Mouse (Mus musculus) ovary, adult 18-20 months (tissue): ENCODE results near the gene Hpca.

Experiments used
- DNase-seq: peaks from one replicate; pipeline ENCODE4 v3.0.0; 2022; ENCODE audit warnings: low spot score, mixed read lengths

Gene Hpca

DNA sequence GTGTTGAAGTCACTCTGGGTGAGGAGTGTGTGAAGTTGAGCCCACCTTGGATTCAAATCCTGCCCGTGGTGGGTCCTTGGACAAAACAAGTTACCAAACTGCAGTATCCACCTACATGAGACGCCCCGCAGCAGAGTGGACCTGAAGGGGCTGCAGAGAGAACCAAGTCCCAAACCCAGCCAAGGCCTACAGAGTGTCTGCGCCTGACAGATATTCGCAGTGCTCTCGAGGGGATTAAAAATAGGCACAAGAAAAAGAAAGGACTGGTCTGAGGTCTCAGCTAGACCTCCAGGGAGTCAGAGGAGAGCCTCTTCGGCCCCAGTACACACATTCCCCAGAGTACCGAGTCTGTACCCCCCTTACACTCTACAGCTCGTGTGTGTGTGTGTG lies 14.3 kb upstream of the Hpca start:
- no peak for DNase-seq

DNA sequence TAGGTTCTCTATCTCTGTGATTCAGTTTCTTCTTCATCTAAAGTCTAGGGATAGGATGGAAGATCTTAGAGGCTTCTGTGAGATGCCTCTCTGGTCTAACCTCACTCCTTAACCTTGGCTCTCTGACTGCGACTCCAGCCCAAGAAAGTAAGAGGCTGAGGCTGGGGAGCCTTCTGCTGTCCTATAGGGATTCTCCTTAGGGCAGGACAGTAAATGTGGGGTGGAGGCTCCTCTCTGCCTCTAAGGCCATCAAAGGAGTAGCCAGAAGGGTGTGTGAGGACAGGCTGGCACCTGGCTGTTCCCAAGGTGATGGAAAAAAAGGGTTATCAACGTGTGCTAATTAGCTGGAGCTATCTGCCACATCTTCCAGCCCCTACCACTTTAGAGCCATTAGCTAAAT lies 13.8 kb upstream of the Hpca start:
- no peak for DNase-seq

DNA sequence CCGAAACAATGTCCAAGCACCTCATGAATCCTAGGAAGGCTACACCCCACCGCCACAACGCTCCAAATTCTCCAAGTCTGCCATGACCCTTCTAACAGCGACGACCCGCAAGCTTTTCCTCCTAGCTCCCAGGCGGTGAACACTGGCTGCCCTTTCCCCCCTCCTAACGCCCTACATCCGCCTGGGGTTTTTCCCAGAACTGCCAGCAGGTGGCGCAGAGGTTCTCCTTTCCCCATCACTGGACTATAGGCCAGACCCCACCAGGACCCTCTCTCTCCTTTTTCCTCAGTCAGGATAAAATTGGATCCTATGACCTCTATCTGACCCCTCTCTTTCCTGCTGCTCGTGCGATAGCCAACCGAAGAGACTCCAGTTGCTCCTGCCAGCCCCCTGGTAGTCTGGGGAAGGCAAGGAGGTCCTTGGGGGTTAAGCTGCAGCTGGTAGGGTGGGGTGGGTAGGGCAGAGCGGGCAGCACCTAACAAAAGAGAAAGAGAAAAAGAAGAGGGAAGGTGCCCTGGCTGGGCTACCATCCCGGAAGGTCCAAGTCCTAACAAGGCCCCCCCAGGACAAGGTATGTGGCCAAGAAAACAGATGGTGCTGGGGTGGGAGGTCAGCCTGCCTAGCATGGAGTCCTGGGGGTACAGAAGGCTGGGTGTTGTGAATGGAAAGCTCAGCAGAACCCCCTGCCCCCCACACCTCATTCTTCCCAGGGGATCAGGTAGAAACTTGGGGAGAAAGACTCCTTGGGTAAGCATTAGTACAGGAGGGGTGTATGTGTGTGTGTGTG lies 13.2 kb upstream of the Hpca start:
- DNase-seq: no peak

DNA sequence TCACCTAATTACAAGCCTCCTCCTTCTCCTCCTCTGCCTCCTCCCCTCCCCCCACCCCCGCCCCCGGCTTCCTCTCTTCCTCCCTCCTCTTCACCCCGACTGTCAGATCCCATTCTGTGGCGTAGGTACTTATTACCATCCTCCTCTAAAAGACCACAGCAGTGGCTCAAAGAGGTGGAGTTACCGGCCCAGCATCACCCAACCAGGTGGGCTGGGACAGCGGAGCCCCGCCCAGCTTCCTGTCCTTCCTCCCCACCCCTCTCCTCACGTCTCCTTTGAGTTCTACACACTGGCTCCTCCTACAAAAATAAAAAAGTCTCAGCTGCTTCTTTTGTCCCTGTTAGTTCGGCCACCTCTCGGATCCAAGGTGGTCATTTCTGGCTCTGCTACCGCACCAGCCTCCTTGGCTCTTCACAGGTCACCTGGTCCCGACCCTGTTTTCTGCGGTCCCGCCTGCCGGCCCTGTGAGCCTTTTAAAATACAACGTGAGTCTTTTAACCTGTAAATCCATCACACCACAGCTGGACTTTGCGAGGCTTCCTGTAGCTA lies 9.0 kb upstream of the Hpca start:
- DNase-seq: no peak

DNA sequence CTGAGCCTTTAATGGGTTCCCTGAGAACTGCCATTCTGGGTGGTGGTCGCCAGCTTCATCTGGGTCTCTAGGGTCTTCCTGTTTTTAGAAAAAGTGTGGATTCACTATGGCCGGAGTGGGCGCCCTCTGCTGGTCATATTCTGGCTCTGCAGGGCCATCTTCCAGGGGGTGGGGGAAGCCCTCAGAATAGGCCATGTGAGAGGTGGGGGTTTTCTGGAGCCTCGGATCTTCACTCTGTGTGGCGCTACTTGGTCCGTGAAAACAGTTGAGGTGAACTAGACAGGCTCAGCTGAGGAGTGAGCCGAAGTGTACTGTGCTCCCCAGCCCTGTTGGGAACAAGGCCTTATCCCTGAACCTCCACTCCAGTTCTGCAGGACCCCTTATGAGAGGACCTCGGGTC lies 8.3 kb upstream of the Hpca start:
- no peak for DNase-seq

DNA sequence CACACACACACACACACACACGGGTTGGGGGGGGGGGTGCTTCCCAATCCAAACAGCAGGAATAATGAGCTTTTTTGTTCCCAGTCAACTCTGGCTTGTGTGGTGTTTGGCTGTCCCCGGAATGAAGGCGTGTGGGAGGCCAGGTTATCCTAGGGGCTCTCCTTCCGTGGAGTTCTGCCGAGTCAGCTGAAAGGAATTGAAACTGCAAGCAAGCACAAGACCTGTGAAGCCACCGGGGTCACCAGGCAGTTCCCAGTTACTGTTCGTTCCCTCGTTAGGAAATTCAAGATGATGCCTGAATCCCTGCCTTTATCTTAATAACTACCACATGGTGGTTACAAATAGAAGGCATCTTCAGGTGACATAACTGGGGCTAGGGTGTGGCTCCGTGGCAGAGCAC lies 7.6 kb upstream of the Hpca start:
- DNase-seq: no peak

DNA sequence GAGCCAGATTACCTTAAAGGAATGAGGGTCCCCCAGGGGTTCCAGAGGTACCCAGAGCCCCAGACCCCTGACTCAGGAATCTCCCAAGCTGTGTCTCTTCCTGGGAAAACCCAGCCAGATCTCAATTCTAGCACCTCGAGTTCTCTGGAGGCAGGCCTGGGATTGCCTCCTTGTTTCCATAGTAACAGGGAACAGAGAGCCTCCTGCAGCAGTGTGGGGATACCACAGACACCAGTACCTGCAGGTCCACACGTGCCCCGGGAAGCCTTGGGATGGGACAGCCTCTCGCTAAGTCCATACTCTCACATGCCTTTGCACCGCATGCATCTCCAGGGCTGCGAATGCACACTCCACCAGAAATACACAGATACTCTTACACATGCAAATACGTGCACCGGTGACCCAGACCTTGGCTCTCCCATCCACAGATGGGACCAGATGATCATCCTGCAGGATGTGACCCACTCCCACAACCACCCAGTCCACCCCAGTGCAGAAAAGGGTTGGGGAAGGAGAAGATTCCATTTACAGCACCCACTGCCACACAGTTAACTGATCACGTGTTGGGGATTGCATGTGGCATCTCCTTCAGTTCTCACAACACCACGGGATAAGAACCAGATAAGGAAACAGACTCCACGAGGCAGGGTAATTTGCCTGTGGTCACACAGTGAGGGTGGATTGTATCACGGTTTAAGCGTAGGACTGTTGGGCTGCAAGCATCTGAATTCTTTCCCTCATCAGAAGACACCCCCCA lies 6.9 kb upstream of the Hpca start:
- DNase-seq: no peak

DNA sequence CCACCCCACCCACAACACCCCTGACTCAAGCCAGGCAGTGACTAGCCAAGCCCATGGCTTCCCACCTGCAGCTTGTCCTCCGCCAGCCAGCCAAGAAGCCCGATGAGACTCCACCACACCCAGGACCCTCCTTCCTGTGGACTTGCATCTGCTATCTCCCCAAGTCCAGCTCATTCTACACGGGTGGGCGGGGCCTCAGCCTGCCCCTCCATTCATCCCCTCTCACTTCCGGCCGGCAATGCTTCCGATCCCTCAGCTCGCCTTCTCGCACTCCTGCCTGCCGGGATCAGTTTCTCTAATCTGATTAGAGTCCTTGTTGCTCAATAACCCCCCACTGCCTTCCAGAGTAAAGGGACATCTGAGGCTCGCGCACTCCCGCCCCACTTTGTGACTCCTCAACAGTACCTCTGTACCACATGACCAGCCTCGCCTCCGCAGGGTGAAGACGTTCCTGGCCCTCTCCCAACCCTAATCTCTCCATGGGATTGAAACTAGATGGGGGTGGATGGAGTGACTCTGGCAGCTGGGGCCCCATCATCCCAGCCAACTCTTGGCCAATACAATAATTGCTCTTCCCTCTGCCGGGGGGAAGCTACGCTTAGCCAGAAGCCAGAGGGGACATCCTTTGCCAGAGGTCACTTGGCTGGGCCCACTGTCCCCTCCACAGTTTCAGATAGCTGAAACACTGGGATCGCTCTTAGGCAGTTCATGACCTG lies 4.1 kb upstream of the Hpca start:
- DNase-seq: no peak

DNA sequence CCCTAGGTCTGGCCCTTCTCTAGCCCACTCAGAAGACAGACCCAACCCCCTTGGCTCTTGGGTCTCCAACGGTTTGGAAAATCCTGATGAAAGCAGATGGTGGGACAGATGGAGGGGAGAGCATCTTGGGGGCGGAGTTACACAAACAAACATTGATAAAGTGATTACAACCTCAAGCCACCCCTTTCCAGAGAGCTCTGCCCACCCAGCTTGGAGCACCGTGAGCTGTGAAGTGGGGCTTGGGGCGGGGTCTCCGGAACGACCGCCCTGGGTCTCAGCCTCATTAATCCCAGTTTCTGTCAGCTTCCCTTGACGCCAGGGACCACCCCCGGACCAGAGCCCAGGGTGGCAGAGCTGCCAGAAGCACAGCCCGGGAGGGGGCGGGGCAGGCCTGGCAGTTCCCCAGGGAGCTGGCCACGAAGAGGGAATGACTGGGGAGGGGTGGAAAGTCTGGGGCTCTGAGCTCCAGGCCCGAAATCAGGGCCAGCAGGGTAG lies 2.9 kb upstream of the Hpca start:
- no peak for DNase-seq

DNA sequence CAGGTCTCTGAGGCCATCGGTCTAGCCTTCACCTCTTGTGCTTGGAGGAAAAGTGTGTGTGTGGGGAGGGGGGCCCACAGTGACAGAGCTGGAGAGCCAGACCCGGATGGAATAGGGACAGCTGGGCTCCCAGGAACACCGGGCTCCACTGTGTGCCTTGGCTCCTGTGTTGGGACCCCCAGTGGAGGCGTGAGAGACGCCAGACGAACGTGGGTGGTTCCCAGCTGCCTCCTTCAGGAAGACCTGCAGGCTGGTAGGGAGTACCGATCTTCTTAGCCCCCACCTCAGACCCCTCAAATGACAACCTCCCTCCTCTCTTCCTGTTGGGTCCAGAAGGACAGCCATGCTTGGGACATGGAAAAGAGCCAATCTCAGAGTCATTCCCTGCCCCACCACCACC lies 883 bp upstream of the Hpca start:
- no peak for DNase-seq

DNA sequence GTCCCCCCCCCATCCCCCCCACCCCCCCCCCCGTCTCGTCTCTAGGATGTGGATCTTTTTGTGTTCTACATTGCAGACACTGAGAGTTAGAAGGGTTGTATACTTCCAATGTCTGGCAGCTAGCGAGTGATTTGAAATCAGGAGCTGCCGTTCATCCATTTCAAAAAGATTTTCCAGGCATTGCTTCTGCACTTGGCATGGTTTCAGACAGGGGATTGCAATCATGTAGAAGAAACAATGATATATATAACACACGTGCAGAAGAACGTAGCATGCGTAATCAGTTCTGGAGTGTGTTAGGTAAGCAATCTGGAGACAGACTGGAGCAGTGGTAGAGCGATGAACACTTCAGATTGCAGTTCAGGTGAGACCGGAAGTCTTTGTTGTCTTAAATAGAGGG lies 271 bp upstream of the Hpca start:
- no peak for DNase-seq

DNA sequence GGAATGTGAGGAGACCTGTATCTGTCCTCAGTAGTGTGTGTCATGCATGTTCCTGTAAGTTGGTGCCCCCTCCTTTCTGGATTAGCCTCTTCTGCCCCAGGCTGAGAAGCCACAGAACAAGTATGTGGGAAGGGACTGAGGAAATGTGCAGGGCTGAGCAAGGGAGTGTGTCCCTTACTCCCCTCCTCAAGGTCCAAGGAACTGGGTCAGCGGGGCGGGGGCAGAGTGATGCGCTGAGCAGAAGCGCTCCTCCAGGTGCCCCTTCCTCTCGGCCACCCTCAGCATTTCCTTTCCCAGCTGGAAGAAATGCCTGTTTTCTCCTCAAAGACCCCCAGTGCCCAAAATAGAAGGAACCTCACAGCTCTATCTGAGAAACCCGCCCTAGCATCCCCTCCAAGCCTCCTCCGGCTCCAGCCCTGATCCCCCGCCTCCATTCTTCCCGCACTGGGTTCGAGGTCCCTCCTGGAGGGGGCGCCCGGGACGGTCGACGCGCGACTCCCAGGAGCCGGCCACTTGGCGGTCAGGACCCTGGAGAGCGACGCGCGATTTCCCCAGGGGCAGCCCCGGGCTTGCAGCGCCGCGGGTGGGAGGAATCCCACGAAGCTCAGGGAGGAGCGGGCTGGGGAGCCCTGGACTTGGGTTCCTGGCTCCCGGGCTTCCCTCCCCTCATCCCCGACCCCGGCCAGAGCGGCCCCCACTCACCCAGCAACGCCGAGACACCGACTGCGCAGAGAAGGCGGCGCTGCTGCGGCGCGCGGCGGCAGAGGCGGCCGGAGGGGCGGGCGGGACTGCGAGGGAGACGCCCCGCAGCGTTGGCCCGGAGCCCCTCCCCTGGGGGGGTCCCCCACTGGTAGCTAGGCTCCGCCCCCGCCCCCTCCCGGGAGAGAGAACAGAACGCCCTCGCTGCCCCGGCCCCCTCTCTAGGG lies 1.1 kb downstream of the Hpca start:
- peak; percentile 44 for DNase-seq

DNA sequence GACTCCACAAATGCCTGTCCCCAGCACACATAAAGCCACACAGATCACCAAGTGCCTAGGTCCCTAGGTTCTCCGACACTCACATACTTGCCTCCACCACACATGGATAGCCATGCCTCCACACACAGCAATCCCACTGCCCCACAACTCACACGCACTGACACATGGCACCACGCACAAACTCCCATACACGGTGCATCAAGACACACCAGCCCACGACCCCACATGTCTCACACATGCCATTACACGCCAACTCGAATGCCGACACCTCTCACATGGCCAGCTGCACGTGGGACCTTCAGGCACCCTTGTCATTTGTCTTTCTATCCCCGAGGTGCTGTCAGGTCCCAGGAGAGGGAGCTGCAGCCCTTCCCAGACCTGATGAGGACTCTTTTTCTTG lies 2.1 kb downstream of the Hpca start:
- DNase-seq: no peak

DNA sequence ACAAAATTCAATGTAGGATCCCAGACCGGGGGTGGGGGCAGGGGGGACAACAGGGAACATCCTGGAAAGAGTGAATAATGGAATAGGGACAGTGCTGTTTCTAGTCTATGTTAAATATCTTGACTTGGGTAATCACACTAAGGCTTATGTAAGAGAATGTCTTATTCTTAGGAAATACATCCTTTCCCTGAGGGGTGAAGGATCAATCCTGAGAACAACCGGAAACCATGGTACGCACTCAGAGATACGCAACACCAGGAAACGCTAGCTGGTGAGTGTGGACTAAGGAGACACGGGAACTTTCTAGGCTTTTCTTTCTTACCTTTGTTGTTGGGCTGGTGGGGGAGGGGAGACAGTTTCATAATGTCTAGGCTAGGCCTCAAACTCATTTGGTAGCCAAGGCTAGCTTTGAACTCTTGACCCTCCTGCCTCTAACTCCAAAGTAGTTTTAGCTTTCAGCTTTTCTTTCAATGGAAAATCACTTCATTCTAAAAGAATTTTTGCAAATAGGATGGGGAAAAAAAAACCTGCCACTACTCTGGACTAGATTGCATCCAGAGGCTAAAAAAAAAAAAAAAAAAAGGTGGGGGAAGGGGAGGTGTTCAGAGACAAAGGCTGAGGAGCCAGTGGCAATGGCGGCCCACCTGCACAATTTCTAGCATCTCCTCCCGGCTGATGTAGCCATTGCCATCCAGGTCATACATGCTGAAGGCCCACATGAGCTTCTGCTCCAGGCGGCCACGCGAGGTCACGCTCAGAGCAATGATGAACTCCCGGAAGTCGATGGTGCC lies 3.9 kb downstream of the Hpca start:
- no peak for DNase-seq

DNA sequence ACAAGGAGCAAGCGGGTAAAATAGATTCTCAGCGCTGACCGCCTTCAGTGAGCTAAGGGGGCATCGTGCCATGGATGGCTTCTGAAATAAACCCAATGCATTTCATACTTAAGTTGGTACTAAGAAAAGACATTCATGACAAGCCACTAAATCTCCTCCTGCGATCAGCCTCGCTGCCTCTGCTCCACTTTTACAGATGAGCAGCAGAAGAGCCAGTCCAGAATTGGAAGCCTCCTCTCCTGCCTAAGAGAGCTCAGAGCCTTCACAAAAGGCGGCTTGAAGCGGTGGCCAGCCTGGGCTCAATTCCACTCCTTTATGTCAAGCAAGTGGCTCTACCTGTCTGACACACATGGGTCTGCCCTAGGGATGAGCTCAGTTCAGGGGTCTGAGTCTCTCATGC lies 5.1 kb downstream of the Hpca start:
- no peak for DNase-seq

DNA sequence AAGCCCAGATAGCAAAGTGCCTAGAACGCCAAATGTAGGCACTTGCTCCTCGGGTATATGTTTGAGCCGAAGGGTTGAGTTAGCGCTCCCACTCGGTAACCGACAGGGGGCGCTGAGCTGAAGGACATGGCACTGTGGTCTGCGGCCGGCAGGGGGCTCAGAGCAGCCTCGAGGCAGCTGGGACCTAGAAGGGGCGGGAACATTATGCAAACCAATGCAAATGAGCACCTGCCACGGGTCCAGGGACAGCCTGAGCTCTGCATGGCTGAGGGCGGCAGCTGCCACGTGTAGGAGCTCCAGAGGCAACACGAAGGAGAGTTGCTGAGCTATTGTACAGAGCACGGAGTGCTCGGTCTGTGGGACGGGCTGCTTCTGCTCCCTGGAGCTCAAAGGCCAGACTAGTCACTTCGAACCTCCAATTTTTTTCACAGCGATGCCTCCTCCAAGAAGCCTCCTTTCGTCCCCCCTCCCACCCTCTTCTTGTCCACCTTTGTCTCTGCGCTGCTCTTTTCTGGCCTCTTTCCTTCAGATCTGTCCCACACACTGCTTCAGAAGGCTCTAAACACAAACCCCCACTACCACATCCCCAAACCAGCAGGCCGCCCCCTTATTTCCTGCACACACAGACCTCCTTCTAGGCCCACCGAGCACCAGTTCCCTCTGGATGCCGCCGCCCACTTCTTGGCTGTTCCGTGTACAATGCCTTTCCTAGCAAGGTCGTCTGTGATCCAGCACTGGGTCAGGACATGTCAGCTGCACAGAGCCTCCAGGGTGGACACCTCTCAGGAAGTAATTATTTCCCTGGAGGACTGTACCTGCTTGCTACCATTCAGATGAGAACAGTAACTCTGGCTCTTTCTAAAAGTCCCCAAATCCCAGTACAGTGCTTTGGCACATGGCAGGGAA lies 8.5 kb downstream of the Hpca start:
- no peak for DNase-seq

DNA sequence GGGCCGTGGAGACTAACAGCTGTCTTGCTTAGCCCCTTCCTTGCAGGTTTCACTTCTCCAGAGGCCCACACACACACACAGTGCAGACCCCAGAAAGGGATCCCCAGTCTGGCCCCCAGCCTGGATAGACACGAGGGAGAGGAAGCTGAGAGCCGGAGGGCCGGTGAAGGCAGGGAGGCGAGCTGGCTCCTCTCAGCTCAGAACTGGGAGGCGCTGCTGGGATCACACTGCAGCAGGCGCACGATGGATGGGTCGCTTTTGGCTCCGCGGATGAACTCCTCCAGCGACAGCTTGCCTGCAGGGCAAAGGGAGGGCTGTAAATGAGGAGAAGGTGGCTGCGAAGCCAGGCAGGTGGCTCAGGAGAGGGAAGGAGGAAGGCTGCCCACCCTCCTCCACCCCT lies 9.6 kb downstream of the Hpca start:
- no peak for DNase-seq

DNA sequence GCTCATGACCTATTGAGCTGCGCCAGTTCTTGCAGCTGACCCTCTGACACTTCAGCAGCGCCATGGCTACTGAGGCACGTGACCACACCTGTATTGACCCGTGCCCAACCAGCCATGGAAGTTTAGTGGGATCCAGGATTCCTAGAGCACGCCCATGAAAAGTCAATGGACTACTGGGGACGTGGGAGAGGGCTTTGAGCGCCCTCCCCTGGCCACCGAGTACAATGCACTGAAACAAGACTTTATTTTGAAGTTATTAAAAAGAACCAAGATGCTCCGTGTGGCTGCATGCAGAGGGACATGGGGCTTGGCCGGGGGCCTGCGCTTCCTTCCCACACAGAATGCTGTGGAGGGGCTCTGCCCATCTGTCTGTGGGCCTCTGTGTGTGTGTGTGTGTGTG lies 10.5 kb downstream of the Hpca start:
- DNase-seq: no peak

DNA sequence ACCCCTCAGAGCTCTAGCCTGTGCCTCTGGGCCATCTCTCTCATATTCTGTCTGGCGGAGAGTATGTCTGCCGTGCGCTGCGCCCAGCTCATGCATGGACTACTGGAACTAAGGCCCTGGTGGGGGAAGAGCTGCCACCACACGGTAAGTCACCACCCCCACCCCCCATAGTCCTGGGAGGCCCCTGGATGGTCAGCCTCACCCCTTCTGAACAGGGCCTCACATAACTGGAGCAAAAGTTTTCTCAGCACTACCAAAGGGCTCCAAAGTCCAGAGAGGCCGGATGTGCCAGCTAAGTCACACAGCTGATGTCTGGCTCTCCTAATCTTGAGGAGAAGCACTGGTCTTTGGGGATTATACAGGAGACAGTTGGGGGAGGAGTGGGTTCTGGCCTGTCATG lies 11.0 kb downstream of the Hpca start:
- DNase-seq: no peak

DNA sequence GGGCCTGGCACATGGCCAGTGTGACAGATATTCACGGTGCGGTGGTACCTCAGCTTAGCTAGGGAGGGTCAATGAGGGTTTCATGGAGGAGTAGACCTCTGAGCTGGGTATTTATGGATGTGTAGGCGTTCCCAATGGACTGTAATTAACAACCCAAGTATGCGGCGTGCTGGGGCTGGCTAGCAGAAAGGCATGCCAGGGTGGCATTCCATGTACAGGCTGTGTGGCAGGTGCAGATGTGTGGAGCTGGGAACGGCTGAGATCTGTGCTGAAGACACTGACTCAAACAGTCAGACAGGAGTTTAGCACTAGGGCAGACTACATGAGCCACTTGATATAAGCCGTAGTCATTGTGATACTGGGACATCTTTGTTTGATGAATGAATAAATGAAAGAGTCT lies 13.2 kb downstream of the Hpca start:
- no peak for DNase-seq
